Mouse (Mus musculus): Measurements from ENCODE around the gene Lamtor3. TPM values are rescaled to one million over a fixed set of nuclear protein-coding genes. Genes with fewer than 3 reads are reported as not detected.

Gene Lamtor3
- total RNA-seq, 1 experiment, result 39.3 TPM

DNA sequence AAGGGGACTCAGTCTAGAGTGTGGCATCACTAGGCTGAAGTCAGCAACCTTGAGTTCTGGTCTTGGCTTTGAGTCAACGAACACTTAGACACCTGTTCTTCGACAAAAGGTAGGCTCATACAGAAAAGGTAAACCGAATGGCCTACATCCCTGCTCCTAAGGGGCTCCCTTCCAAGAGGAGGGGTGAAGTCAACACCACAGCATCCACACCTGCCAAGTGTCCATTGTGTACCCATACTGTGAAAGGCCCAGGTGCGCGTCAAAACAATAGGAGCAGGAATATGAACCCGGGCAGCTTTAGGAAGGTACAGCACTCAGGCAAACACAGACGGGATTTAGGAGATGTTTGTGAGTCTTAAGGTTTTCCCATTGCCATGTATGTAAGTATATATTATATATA is 54.7 kb downstream of the Lamtor3 start:
- DNase-seq (ENCODE audit: low read depth, low spot score), result no peak

DNA sequence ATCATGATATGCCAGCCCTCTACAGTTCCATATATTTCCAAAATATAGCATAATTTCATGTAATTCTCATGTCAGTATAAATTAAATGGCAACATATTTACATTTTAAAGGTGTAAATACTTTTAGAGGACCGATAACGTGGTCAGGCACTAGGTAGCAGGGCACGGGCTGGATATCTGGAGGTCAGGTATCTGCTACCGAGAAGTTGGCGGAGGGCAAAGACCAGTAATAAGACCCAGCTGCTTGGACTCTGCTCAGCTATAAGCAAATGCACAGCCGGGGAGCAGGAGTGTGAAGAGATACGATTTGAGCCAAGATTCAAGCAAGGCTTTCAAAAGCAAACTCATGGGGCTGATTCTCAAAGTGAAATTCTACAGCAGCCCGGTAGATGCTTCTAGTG is 56.0 kb downstream of the Lamtor3 start:
- no peaks in the 10 kb centered on the region for H3K9me3 ChIP-seq (ENCODE audit: control insufficient read depth, insufficient read depth, low read depth, low read length)
- DNase-seq (ENCODE audit: low read depth, low spot score), result no peak
- H3K36me3 ChIP-seq (ENCODE audit: control insufficient read depth, insufficient read depth, low read length, poor library complexity, severe bottlenecking), result no peaks in the 10 kb centered on the region
- no peak overlapping the region for H3K27ac ChIP-seq (ENCODE audit: insufficient read depth, low read depth, low read length, poor library complexity, severe bottlenecking)
- peaks cover 8 to 16% of the 10 kb centered on the region in 2 experiments; a peak in 3 of 4 replicates for H3K4me1 ChIP-seq (ENCODE audit: control insufficient read depth in 2 of 2, insufficient read depth in 2 of 2, low read length in 2 of 2, poor library complexity in 1 of 2)
- in situ Hi-C loops (cut with MboI; ENCODE audit: low sequenced_read_pairs in 2 of 2, unreplicated experiment in 2 of 2), result no loop called here
- TF ChIP-seq ZC3H11A (IDR thresholded peaks at IDR 0.05; ENCODE audit: borderline replicate concordance, low read depth, low read length) (no peak), MAFK (IDR thresholded peaks at IDR 0.05; ENCODE audit: insufficient read depth, low read depth, low read length) (no peak), HCFC1 (IDR thresholded peaks at IDR 0.05; ENCODE audit: borderline replicate concordance, insufficient read depth, low read length) (no peak), CHD2 (IDR thresholded peaks at IDR 0.05; ENCODE audit: low read depth, low read length) (no peak), ZNF384 (IDR thresholded peaks at IDR 0.05; ENCODE audit: low read depth, low read length) (no peak)
- H3K4me3 ChIP-seq (ENCODE audit: insufficient read depth in 1 of 2, low read depth in 1 of 2, low read length in 2 of 2, poor library complexity in 1 of 2, severe bottlenecking in 1 of 2), result no peak overlapping the region
- no peak overlapping the region for H3K9ac ChIP-seq (ENCODE audit: insufficient read depth, low read depth, low read length, poor library complexity, severe bottlenecking)

More for the DNA sequence above, 54.7 kb downstream of the Lamtor3 start:
- Histone ChIP-seq H3K9me3 (ENCODE audit: control insufficient read depth, insufficient read depth, low read depth, low read length) (no peaks in the 10 kb centered on the region), H3K27ac (ENCODE audit: insufficient read depth, low read depth, low read length, poor library complexity, severe bottlenecking) (no peak overlapping the region), H3K9ac (ENCODE audit: insufficient read depth, low read depth, low read length, poor library complexity, severe bottlenecking) (no peak overlapping the region), H3K4me3 (ENCODE audit: insufficient read depth in 1 of 2, low read depth in 1 of 2, low read length in 2 of 2, poor library complexity in 1 of 2, severe bottlenecking in 1 of 2) (no peak overlapping the region), H3K36me3 (ENCODE audit: control insufficient read depth, insufficient read depth, low read length, poor library complexity, severe bottlenecking) (no peaks in the 10 kb centered on the region), H3K4me1 (ENCODE audit: control insufficient read depth in 2 of 2, insufficient read depth in 2 of 2, low read length in 2 of 2, poor library complexity in 1 of 2) (peaks cover 9 to 20% of the 10 kb centered on the region in 2 experiments; a peak in 3 of 4 replicates)
- in situ Hi-C loops (cut with MboI; ENCODE audit: low sequenced_read_pairs in 2 of 2, unreplicated experiment in 2 of 2), result no loop called here
- TF ChIP-seq CHD2 (IDR thresholded peaks at IDR 0.05; ENCODE audit: low read depth, low read length) (no peak), HCFC1 (IDR thresholded peaks at IDR 0.05; ENCODE audit: borderline replicate concordance, insufficient read depth, low read length) (no peak), MAFK (IDR thresholded peaks at IDR 0.05; ENCODE audit: insufficient read depth, low read depth, low read length) (no peak)

DNA sequence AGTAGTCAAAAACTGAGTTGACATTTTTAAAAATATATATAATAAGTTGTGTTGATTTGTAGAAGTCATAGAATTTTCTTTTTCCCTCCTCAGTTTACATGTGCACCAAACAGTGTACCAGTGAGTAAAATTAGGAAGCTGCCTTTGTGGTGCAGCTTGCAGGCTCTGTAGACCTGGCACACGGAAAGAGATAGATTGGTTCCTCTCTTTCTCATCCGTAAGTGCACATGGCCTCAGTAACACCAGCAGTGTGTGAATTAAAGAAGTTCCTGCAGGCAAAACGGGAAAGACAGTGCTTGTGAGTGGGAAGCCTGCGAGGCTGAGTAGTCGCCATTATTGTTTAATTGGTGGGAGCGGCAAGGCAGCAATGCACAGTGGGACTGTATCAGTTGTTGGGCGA is 57.1 kb downstream of the Lamtor3 start:
- TF ChIP-seq MAFK (IDR thresholded peaks at IDR 0.05; ENCODE audit: insufficient read depth, low read depth, low read length) (no peak), CHD2 (IDR thresholded peaks at IDR 0.05; ENCODE audit: low read depth, low read length) (no peak), HCFC1 (IDR thresholded peaks at IDR 0.05; ENCODE audit: borderline replicate concordance, insufficient read depth, low read length) (no peak), ZC3H11A (IDR thresholded peaks at IDR 0.05; ENCODE audit: borderline replicate concordance, low read depth, low read length) (no peak), ZNF384 (IDR thresholded peaks at IDR 0.05; ENCODE audit: low read depth, low read length) (no peak)
- in situ Hi-C loops (cut with MboI; ENCODE audit: low sequenced_read_pairs in 2 of 2, unreplicated experiment in 2 of 2), result no loop called here
- peaks cover 9 to 14% of the 10 kb centered on the region in 2 experiments for H3K4me1 ChIP-seq (ENCODE audit: control insufficient read depth in 2 of 2, insufficient read depth in 2 of 2, low read length in 2 of 2, poor library complexity in 1 of 2)

DNA sequence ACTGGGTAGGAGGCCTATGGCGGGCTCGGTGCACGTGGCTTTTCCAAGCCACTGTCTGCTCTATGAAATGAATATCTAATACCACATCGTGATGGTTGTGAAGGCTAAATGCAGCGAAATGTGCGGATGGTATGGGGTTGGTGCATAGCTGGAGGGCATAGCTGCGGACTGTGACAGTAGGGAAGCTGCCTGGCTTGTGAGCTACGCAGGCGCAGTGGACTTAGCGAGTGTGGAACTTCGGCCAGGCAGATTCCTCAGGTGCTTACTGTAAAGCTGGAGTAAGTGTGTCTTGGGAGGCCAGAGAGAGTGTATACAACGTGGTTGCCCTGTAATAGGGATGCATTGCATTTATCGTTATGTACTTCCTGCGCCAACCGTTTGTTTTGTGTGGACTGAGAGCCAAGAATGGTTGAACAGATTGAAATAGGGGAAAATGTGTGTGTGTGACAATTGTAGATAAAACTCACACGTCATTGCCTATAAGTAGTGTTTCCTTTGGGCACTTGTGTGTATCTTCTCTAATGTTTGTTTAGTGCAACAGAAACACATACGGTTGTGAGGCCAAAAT is 57.6 kb downstream of the Lamtor3 start:
- H3K4me1 ChIP-seq (ENCODE audit: control insufficient read depth in 2 of 2, insufficient read depth in 2 of 2, low read length in 2 of 2, poor library complexity in 1 of 2), result peaks cover 10 to 14% of the 10 kb centered on the region in 2 experiments
- no peak for DNase-seq (ENCODE audit: low read depth, low spot score)
- peak overlapping the region; percentile 13 to 40 for H3K4me3 ChIP-seq (ENCODE audit: insufficient read depth in 1 of 2, low read depth in 1 of 2, low read length in 2 of 2, poor library complexity in 1 of 2, severe bottlenecking in 1 of 2)
- H3K27ac ChIP-seq (ENCODE audit: insufficient read depth, low read depth, low read length, poor library complexity, severe bottlenecking), result peak overlapping the region; percentile 2; the same call in 1 of the 2 replicates
- H3K36me3 ChIP-seq (ENCODE audit: control insufficient read depth, insufficient read depth, low read length, poor library complexity, severe bottlenecking), result no peaks in the 10 kb centered on the region
- no peaks in the 10 kb centered on the region for H3K9me3 ChIP-seq (ENCODE audit: control insufficient read depth, insufficient read depth, low read depth, low read length)
- in situ Hi-C loops (cut with MboI; ENCODE audit: low sequenced_read_pairs in 2 of 2, unreplicated experiment in 2 of 2), result no loop called here
- no peak for TF ChIP-seq ZC3H11A (IDR thresholded peaks at IDR 0.05; ENCODE audit: borderline replicate concordance, low read depth, low read length)
- H3K9ac ChIP-seq (ENCODE audit: insufficient read depth, low read depth, low read length, poor library complexity, severe bottlenecking), result peak overlapping the region; percentile 42; the same call in 1 of the 2 replicates

More for the DNA sequence above, 57.1 kb downstream of the Lamtor3 start:
- Histone ChIP-seq H3K9ac (ENCODE audit: insufficient read depth, low read depth, low read length, poor library complexity, severe bottlenecking) (peak overlapping the region; percentile 42; the same call in 1 of the 2 replicates), H3K27ac (ENCODE audit: insufficient read depth, low read depth, low read length, poor library complexity, severe bottlenecking) (peak overlapping the region; percentile 2; the same call in 1 of the 2 replicates), H3K36me3 (ENCODE audit: control insufficient read depth, insufficient read depth, low read length, poor library complexity, severe bottlenecking) (no peaks in the 10 kb centered on the region), H3K4me3 (ENCODE audit: insufficient read depth in 1 of 2, low read depth in 1 of 2, low read length in 2 of 2, poor library complexity in 1 of 2, severe bottlenecking in 1 of 2) (peak overlapping the region; percentile 13 to 40; a peak in 3 of 4 replicates), H3K9me3 (ENCODE audit: control insufficient read depth, insufficient read depth, low read depth, low read length) (no peaks in the 10 kb centered on the region)
- DNase-seq (ENCODE audit: low read depth, low spot score), result no peak

All from ES-E14 (cell line).